Mouse (Mus musculus): Measurements from ENCODE around the gene Plscr3.

Gene Plscr3

GRCm38 (mm10) chr11:69865561-69865960 is 19.4 kb downstream of the Plscr3 start:
- DNase-seq (ENCODE audit: low read depth) = no peak

- no peak for DNase-seq (ENCODE audit: low read depth)
Measured at GRCm38 (mm10) chr11:69867335-69867734, 21.2 kb downstream of the Plscr3 start.

GRCm38 (mm10) chr11:69870289-69871069 is 24.3 kb downstream of the Plscr3 start:
- DNase-seq (ENCODE audit: low read depth) = no peak

GRCm38 (mm10) chr11:69871822-69872221 is 25.6 kb downstream of the Plscr3 start:
- DNase-seq (ENCODE audit: low read depth) = no peak

- DNase-seq (ENCODE audit: low read depth) = peak; percentile 59
Measured at GRCm38 (mm10) chr11:69872451-69872850, 26.3 kb downstream of the Plscr3 start.

- peak; percentile 83 for DNase-seq (ENCODE audit: low read depth)
Measured at GRCm38 (mm10) chr11:69876186-69876585, 30.0 kb downstream of the Plscr3 start.

GRCm38 (mm10) chr11:69876867-69877266 is 30.7 kb downstream of the Plscr3 start:
- peak; percentile 95 for DNase-seq (ENCODE audit: low read depth)

GRCm38 (mm10) chr11:69877878-69878277 is 31.7 kb downstream of the Plscr3 start, which contains the start of gene Tmem95:
Gene Tmem95 (minus strand): TSS chr11:69878018.
- no peak for DNase-seq (ENCODE audit: low read depth)

GRCm38 (mm10) chr11:69878399-69878798 is 32.2 kb downstream of the Plscr3 start:
- peak; percentile 41 for DNase-seq (ENCODE audit: low read depth)

- no peak for DNase-seq (ENCODE audit: low read depth)
Measured at GRCm38 (mm10) chr11:69878952-69879351, 32.8 kb downstream of the Plscr3 start.

GRCm38 (mm10) chr11:69879711-69880110 is 33.5 kb downstream of the Plscr3 start:
- no peak for DNase-seq (ENCODE audit: low read depth)

- peak; percentile 88 for DNase-seq (ENCODE audit: low read depth)
Measured at GRCm38 (mm10) chr11:69880506-69880852, 34.3 kb downstream of the Plscr3 start.

- DNase-seq (ENCODE audit: low read depth) = peak; percentile 80
Measured at GRCm38 (mm10) chr11:69880853-69881603, 34.9 kb downstream of the Plscr3 start, which contains the start of gene Kctd11. Gene Kctd11 (minus strand): TSS chr11:69881406.

GRCm38 (mm10) chr11:69881787-69882670 is 35.9 kb downstream of the Plscr3 start:
- no peak for DNase-seq (ENCODE audit: low read depth)

- peak; percentile 50 for DNase-seq (ENCODE audit: low read depth)
Measured at GRCm38 (mm10) chr11:69883066-69883465, 36.9 kb downstream of the Plscr3 start.

GRCm38 (mm10) chr11:69883527-69884151 is 37.5 kb downstream of the Plscr3 start:
- peak; percentile 44 for DNase-seq (ENCODE audit: low read depth)

GRCm38 (mm10) chr11:69884240-69884639 is 38.1 kb downstream of the Plscr3 start:
- DNase-seq (ENCODE audit: low read depth) = no peak

GRCm38 (mm10) chr11:69884663-69885062 is 38.5 kb downstream of the Plscr3 start:
- DNase-seq (ENCODE audit: low read depth) = no peak

- DNase-seq (ENCODE audit: low read depth) = peak; percentile 29
Measured at GRCm38 (mm10) chr11:69886907-69887635, 40.9 kb downstream of the Plscr3 start.

- no peak for DNase-seq (ENCODE audit: low read depth)
Measured at GRCm38 (mm10) chr11:69891482-69891881, 45.3 kb downstream of the Plscr3 start.

GRCm38 (mm10) chr11:69894671-69895070 is 48.5 kb downstream of the Plscr3 start:
- DNase-seq (ENCODE audit: low read depth) = no peak

Measured in NIH3T3 (cell line).